Mouse (Mus musculus) midbrain, embryonic 11.5 days (tissue): ENCODE results near the gene Bod1. TPM values are rescaled to one million over a fixed set of nuclear protein-coding genes. Genes with fewer than 3 reads are reported as not detected.

ENCODE experiments used
- ATAC-seq: fragments of 200-750 bp; cut with Nextera tagmentation; 2 replicates; pipeline ENCODE4 v1.8.0; 2017; ENCODE audit warnings: moderate TSS enrichment, moderate library complexity; ENCODE audit not compliant: low FRiP score
- DNase-seq: peaks from one replicate; pipeline ENCODE4 v3.0.0; 2015; ENCODE audit warnings: low spot score; ENCODE audit errors: missing footprints
- H3K27ac ChIP-seq: fragments of 300-500 bp; sonication (generic); 2 replicates; pipeline ENCODE4 v1.5.1; 2014; ENCODE audit warnings: low read depth, low read length
- H3K27me3 ChIP-seq: fragments of 300-500 bp; sonication (generic); 2 replicates; pipeline ENCODE4 v1.6.1; 2014; ENCODE audit warnings: mild to moderate bottlenecking, low read length, moderate library complexity, mixed read lengths; ENCODE audit not compliant: control insufficient read depth, insufficient read depth
- H3K36me3 ChIP-seq: fragments of 300-500 bp; sonication (generic); 2 replicates; pipeline ENCODE4 v1.6.1; 2014; ENCODE audit warnings: mild to moderate bottlenecking, low read length, moderate library complexity, mixed read lengths; ENCODE audit not compliant: control insufficient read depth, insufficient read depth
- H3K4me1 ChIP-seq: fragments of 300-500 bp; sonication (generic); 2 replicates; pipeline ENCODE4 v1.6.1; 2014; ENCODE audit warnings: low read length; ENCODE audit not compliant: control insufficient read depth, insufficient read depth
- H3K4me2 ChIP-seq: fragments of 300-500 bp; sonication (generic); 2 replicates; pipeline ENCODE4 v1.6.1; 2014; ENCODE audit warnings: mild to moderate bottlenecking, moderate library complexity
- H3K4me3 ChIP-seq: fragments of 300-500 bp; sonication (generic); 2 replicates; pipeline ENCODE4 v1.5.1; 2014; ENCODE audit warnings: low read depth, low read length
- H3K9ac ChIP-seq: fragments of 300-500 bp; sonication (generic); 2 replicates; pipeline ENCODE4 v1.6.1; 2014; ENCODE audit warnings: low read length
- H3K9me3 ChIP-seq: fragments of 300-500 bp; sonication (generic); 2 replicates; pipeline ENCODE4 v1.6.1; 2016; ENCODE audit warnings: low read length; ENCODE audit not compliant: control insufficient read depth
- WGBS: fragments of 180-500 bp; shearing (Covaris S2); extraction: QIAGEN DNeasy Blood & Tissue Kit; methylation state at CpG from one replicate; pipeline ENCODE4 v1.1.7; 2014; 5-methylcytosine and 5-hydroxymethylcytosine counted together
- polyA plus RNA-seq: library from polyadenylated mRNA; unstranded; fragments of >200 nt; fragmentation: Nextera tagmentation; extraction: Ambion mirVana; gene quantifications from 2 replicates; pipeline ENCODE4 v1.2.1, GENCODE M21; 2014

Gene Bod1
- polyA plus RNA-seq, 1 experiment from 2014 or later = 160 TPM

- DNase-seq = peak; percentile 94
Observed at GRCm38 (mm10) chr11:31675430-31675829, 3.7 kb upstream of the Bod1 start.

GRCm38 (mm10) chr11:31672170-31672563, 482 bp upstream of the Bod1 start:
- Histone ChIP-seq H3K4me1 (peaks cover 16% of the 10 kb centered on the region), H3K36me3 (peaks cover 9% of the 10 kb centered on the region), H3K4me2 (peak overlapping the region; percentile 61), H3K4me3 (peak overlapping the region; percentile 90), H3K9me3 (no peaks in the 10 kb centered on the region), H3K9ac (peak overlapping the region; percentile 78), H3K27ac (no peak overlapping the region), H3K27me3 (no peaks in the 10 kb centered on the region)
- peak; percentile 59; the same call in 1 of the 2 replicates for ATAC-seq
- DNase-seq = no peak
- WGBS = 12% methylated on average over 9 of the region's 9 CpGs

More at GRCm38 (mm10) chr11:31675430-31675829, 3.7 kb upstream of the Bod1 start:
- H3K4me2 ChIP-seq = no peak overlapping the region
- no peak overlapping the region for H3K9ac ChIP-seq
- 30% methylated on average over 2 of the region's 2 CpGs for WGBS
- H3K4me1 ChIP-seq = peaks cover 13% of the 10 kb centered on the region
- H3K27me3 ChIP-seq = no peaks in the 10 kb centered on the region
- H3K36me3 ChIP-seq = no peaks in the 10 kb centered on the region
- ATAC-seq = no peak
- H3K27ac ChIP-seq = no peak overlapping the region
- H3K9me3 ChIP-seq = no peaks in the 10 kb centered on the region
- H3K4me3 ChIP-seq = no peak overlapping the region

GRCm38 (mm10) chr11:31670468-31670921, 1.2 kb downstream of the Bod1 start:
- Histone ChIP-seq H3K9me3 (no peaks in the 10 kb centered on the region), H3K27ac (no peak overlapping the region), H3K36me3 (peaks cover 9% of the 10 kb centered on the region), H3K9ac (no peak overlapping the region), H3K4me2 (peak overlapping the region; percentile 38), H3K4me3 (peak overlapping the region; percentile 17), H3K27me3 (no peaks in the 10 kb centered on the region), H3K4me1 (peaks cover 11% of the 10 kb centered on the region)
- ATAC-seq (no peak), DNase-seq (no peak)
- WGBS = 79% methylated on average over 5 of the region's 5 CpGs

- Histone ChIP-seq H3K27ac (no peak overlapping the region), H3K36me3 (peaks cover 18% of the 10 kb centered on the region), H3K9ac (no peak overlapping the region), H3K9me3 (no peaks in the 10 kb centered on the region), H3K4me2 (no peak overlapping the region), H3K4me3 (no peak overlapping the region), H3K27me3 (no peaks in the 10 kb centered on the region), H3K4me1 (peaks cover 11% of the 10 kb centered on the region)
- WGBS = 94% methylated on average over 9 of the region's 9 CpGs
- DNase-seq = no peak
- no peak for ATAC-seq
Observed at GRCm38 (mm10) chr11:31669172-31669869, 2.4 kb downstream of the Bod1 start.

- H3K9ac ChIP-seq = no peak overlapping the region
- ATAC-seq (no peak), DNase-seq (no peak)
- no peak overlapping the region for H3K27ac ChIP-seq
- 77% methylated on average over 2 of the region's 2 CpGs for WGBS
- H3K4me2 ChIP-seq = no peak overlapping the region
- no peak overlapping the region for H3K4me3 ChIP-seq
- H3K27me3 ChIP-seq = no peaks in the 10 kb centered on the region
- peaks cover 19% of the 10 kb centered on the region for H3K36me3 ChIP-seq
- no peaks in the 10 kb centered on the region for H3K9me3 ChIP-seq
- H3K4me1 ChIP-seq = no peaks in the 10 kb centered on the region
Observed at GRCm38 (mm10) chr11:31664186-31664585, 7.5 kb downstream of the Bod1 start.

- no peak overlapping the region for H3K4me3 ChIP-seq
- H3K4me2 ChIP-seq = no peak overlapping the region
- no peaks in the 10 kb centered on the region for H3K9me3 ChIP-seq
- DNase-seq = no peak
- H3K36me3 ChIP-seq = peaks cover 19% of the 10 kb centered on the region
- no peaks in the 10 kb centered on the region for H3K4me1 ChIP-seq
- H3K27me3 ChIP-seq = no peaks in the 10 kb centered on the region
- ATAC-seq = no peak
- H3K27ac ChIP-seq = no peak overlapping the region
- WGBS = 95% methylated on average over 4 of the region's 4 CpGs
- H3K9ac ChIP-seq = no peak overlapping the region
Observed at GRCm38 (mm10) chr11:31663501-31663900, 8.2 kb downstream of the Bod1 start.

- WGBS = 84% methylated on average over 5 of the region's 5 CpGs
- DNase-seq (no peak), ATAC-seq (no peak)
- Histone ChIP-seq H3K4me3 (no peak overlapping the region), H3K9ac (no peak overlapping the region), H3K27ac (no peak overlapping the region), H3K4me1 (no peaks in the 10 kb centered on the region), H3K4me2 (no peak overlapping the region), H3K9me3 (no peaks in the 10 kb centered on the region), H3K27me3 (no peaks in the 10 kb centered on the region), H3K36me3 (peaks cover 17% of the 10 kb centered on the region)
Observed at GRCm38 (mm10) chr11:31662872-31663446, 8.7 kb downstream of the Bod1 start.

GRCm38 (mm10) chr11:31662214-31662613, 9.5 kb downstream of the Bod1 start:
- H3K27ac ChIP-seq = no peak overlapping the region
- H3K4me1 ChIP-seq = no peaks in the 10 kb centered on the region
- WGBS = 93% methylated on average over 7 of the region's 7 CpGs
- H3K9me3 ChIP-seq = no peaks in the 10 kb centered on the region
- H3K4me3 ChIP-seq = no peak overlapping the region
- H3K36me3 ChIP-seq = peaks cover 13% of the 10 kb centered on the region
- DNase-seq (no peak), ATAC-seq (no peak)
- no peaks in the 10 kb centered on the region for H3K27me3 ChIP-seq
- no peak overlapping the region for H3K4me2 ChIP-seq
- no peak overlapping the region for H3K9ac ChIP-seq

- no peaks in the 10 kb centered on the region for H3K4me1 ChIP-seq
- no peaks in the 10 kb centered on the region for H3K9me3 ChIP-seq
- no peaks in the 10 kb centered on the region for H3K27me3 ChIP-seq
- no peak overlapping the region for H3K27ac ChIP-seq
- DNase-seq (no peak), ATAC-seq (no peak)
- H3K36me3 ChIP-seq = no peaks in the 10 kb centered on the region
- H3K9ac ChIP-seq = no peak overlapping the region
- no peak overlapping the region for H3K4me3 ChIP-seq
- no peak overlapping the region for H3K4me2 ChIP-seq
Observed at GRCm38 (mm10) chr11:31657806-31658175, 13.9 kb downstream of the Bod1 start.
